10 mouse cellular contexts compared by ENCODE assay signal in the genomic region with DNA sequence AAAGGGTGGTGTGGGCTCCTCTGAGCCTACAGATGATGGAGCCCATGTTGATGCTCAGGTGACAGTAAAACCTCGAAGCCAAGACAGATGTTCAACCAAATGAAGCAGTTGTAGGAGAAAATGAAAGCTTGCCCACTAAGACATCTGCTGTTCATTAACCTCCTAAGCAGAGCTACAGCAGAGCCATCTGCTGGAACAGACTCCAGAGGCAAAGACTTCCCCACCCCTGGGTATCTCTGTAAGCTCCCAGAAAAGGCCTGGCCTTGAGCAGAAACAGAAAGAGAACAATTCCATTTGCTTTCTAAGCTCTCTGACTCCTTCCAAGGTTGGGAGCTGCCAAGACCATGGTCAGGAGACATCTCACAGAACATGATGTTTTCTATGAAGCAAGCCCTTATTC. TPM values are rescaled to one million over a fixed set of nuclear protein-coding genes. Genes with fewer than 3 reads are reported as not detected.
DNase-seq lines count a peak whose midpoint lies in the region; ATAC-seq and TF ChIP-seq lines count a peak whose summit lies in the region.
"Had no signal": no experiment of that assay in that cellular context is flagged by ENCODE, and none has a peak within 500 bp of the region (broad histone marks: within the 10 kb centered on the region; RNA-seq: fewer than 3 reads in every experiment).

No protein-coding gene starts in this region.

- no peak overlapping the region for H3K4me3 ChIP-seq in testis, adult 2 months (ENCODE audit: control insufficient read depth, low read depth, low read length)
- peak overlapping the region; percentile 25 for H3K4me3 ChIP-seq in midbrain, embryonic 12.5 days
- H3K4me3 ChIP-seq: liver, embryonic 15.5 days had no signal

- peak overlapping the region; percentile 54 for H3K27ac ChIP-seq in testis, adult 2 months (ENCODE audit: control insufficient read depth, insufficient read depth, low read depth, low read length)
- H3K27ac ChIP-seq in midbrain, embryonic 12.5 days (replicated peaks): peak overlapping the region; percentile 97
- H3K27ac ChIP-seq: liver, embryonic 15.5 days had no signal

- H3K4me1 ChIP-seq in testis, adult 2 months (ENCODE audit: control insufficient read depth, insufficient read depth, low read length): peaks cover 2% of the 10 kb centered on the region; the same call in 1 of the 2 replicates
- peaks cover 90% of the 10 kb centered on the region for H3K4me1 ChIP-seq in midbrain, embryonic 12.5 days

- no peak for TF ChIP-seq CTCF in testis, adult 2 months (IDR thresholded peaks at IDR 0.05; ENCODE audit: control insufficient read depth, insufficient read depth, insufficient replicate concordance, low read depth, low read length)

- WGBS in midbrain, embryonic 12.5 days: 18% methylated on average over 1 of the region's 1 CpGs

- peak; percentile 51 to 57 for DNase-seq in cerebellum, postnatal 10 days
- no peak for DNase-seq in cerebellum, adult 11-12 months
- no peak for DNase-seq in testis, postnatal 10 days (ENCODE audit: low spot score)
- DNase-seq in right cerebral cortex, adult 2 months (ENCODE audit: low spot score in 2 of 2): no peak
- DNase-seq in adrenal gland, adult 8-10 months: no peak
- no peak for DNase-seq in left cerebral cortex, postnatal 36 days (ENCODE audit: low spot score in 2 of 2)
- DNase-seq: kidney, postnatal 10 days had no signal

- H3K9ac ChIP-seq in midbrain, embryonic 12.5 days (replicated peaks): no peak overlapping the region
- H3K9ac ChIP-seq: liver, embryonic 15.5 days had no signal

- intact Hi-C loops in left cerebral cortex, postnatal 36 days (cut with DNase I): loop anchor here (5.0 kb wide), 1 partner anchor 48 kb away; a partner anchor contains a TSS

- ATAC-seq in midbrain, embryonic 12.5 days (ENCODE audit: low FRiP score, low read depth): no peak

- no peak for TF ChIP-seq POLR2A in testis, adult 2 months (IDR thresholded peaks at IDR 0.05; ENCODE audit: control insufficient read depth, low read depth, low read length)

- H3K36me3 ChIP-seq in testis, adult 2 months (ENCODE audit: control insufficient read depth, insufficient read depth, low read length): no peaks in the 10 kb centered on the region
- peaks cover under 1% of the 10 kb centered on the region; the same call in 1 of the 2 replicates for H3K36me3 ChIP-seq in midbrain, embryonic 12.5 days
- H3K36me3 ChIP-seq: liver, embryonic 15.5 days had no signal

- peak overlapping the region; percentile 48 for H3K4me2 ChIP-seq in midbrain, embryonic 12.5 days (replicated peaks)
- H3K4me2 ChIP-seq: liver, embryonic 15.5 days had no signal

- no peaks in the 10 kb centered on the region for H3K9me3 ChIP-seq in midbrain, embryonic 12.5 days
- H3K9me3 ChIP-seq: liver, embryonic 15.5 days had no signal

- no peaks in the 10 kb centered on the region for H3K27me3 ChIP-seq in testis, adult 2 months (ENCODE audit: control insufficient read depth, insufficient read depth, low read length)
- no peaks in the 10 kb centered on the region for H3K27me3 ChIP-seq in midbrain, embryonic 12.5 days
- H3K27me3 ChIP-seq: liver, embryonic 15.5 days had no signal

RNA-seq across cellular contexts. Expression of a gene that starts 47.4 kb away (rescaled TPM):
- polyA plus RNA-seq in testis, adult 2 months (2012; rRNA removed): 5.3 and 7.1 TPM in 2 replicates
- 60.5 and 63.7 TPM in 2 replicates for polyA plus RNA-seq in midbrain, embryonic 12.5 days (2016; fragmentation: Nextera tagmentation; extraction: Ambion mirVana)
- total RNA-seq in adrenal gland, adult 8-10 months (2022): 10 to 100 TPM; 15.5 to 30.7 (median 22.3) TPM
- 100 to 1,000 TPM; 191 to 230 TPM for total RNA-seq in left cerebral cortex, postnatal 36 days (2021)

Comparison
In these comparisons a context has a peak if more than half of its experiments do, and no peak if none do; other contexts are left out.
1. DNase-seq: peak in cerebellum, postnatal 10 days (2 of 2); none in cerebellum, adult 11-12 months (single experiment), testis, postnatal 10 days (single experiment), right cerebral cortex, adult 2 months (0 of 2), adrenal gland, adult 8-10 months (single experiment) and left cerebral cortex, postnatal 36 days (0 of 2).
2. RNA of a gene that starts 47.4 kb away (total RNA-seq): 191 to 230 TPM in left cerebral cortex, postnatal 36 days; 15.5 to 30.7 TPM in adrenal gland, adult 8-10 months; every median in the first group is over 4 times any median in the second.